Mouse (Mus musculus): Measurements from ENCODE around the gene Nr5a1. TPM values are rescaled to one million over a fixed set of nuclear protein-coding genes. Genes with fewer than 3 reads are reported as not detected.
A peak's percentile ranks its signal among the peaks of the same experiment; 100 is the strongest.

Nr5a1 gene
- polyA plus RNA-seq, 1 experiment = not detected

GRCm38 (mm10) chr2:38653694-38654093 lies 60.6 kb downstream of the Nr5a1 start:
- Histone ChIP-seq H3K4me3 (ENCODE audit: insufficient read depth, low read length) (no peak overlapping the region), H3K4me1 (ENCODE audit: control insufficient read depth, insufficient read depth, low read length) (no peaks in the 10 kb centered on the region), H3K27ac (ENCODE audit: insufficient read depth, low read depth, low read length) (no peak overlapping the region)
- no peak for TF ChIP-seq CTCF (IDR thresholded peaks at IDR 0.05; ENCODE audit: low read depth, low read length)
- no peak for TF ChIP-seq POLR2A (IDR thresholded peaks at IDR 0.05; ENCODE audit: borderline replicate concordance, low read depth, low read length)

DNA sequence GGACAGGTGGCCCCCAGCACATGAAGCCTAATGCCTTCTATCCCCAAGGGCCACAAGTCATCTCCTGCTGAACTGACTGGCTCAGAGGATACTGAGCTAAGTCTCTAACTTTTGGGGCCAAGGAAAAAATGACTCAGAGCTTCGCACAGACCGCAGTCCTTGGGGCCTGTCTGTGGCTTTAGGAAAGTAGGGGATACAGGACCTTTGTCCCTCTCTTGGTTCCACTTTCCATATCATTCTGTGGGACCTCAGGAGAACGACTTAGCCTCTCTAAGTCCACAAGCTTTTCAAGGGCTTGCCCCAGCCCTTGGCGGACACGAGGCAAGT lies 61.1 kb downstream of the Nr5a1 start:
- Histone ChIP-seq H3K27ac (ENCODE audit: insufficient read depth, low read depth, low read length) (no peak overlapping the region), H3K4me1 (ENCODE audit: control insufficient read depth, insufficient read depth, low read length) (no peaks in the 10 kb centered on the region), H3K4me3 (ENCODE audit: insufficient read depth, low read length) (no peak overlapping the region)
- no peak for TF ChIP-seq POLR2A (IDR thresholded peaks at IDR 0.05; ENCODE audit: borderline replicate concordance, low read depth, low read length)
- no peak for TF ChIP-seq CTCF (IDR thresholded peaks at IDR 0.05; ENCODE audit: low read depth, low read length)

DNA sequence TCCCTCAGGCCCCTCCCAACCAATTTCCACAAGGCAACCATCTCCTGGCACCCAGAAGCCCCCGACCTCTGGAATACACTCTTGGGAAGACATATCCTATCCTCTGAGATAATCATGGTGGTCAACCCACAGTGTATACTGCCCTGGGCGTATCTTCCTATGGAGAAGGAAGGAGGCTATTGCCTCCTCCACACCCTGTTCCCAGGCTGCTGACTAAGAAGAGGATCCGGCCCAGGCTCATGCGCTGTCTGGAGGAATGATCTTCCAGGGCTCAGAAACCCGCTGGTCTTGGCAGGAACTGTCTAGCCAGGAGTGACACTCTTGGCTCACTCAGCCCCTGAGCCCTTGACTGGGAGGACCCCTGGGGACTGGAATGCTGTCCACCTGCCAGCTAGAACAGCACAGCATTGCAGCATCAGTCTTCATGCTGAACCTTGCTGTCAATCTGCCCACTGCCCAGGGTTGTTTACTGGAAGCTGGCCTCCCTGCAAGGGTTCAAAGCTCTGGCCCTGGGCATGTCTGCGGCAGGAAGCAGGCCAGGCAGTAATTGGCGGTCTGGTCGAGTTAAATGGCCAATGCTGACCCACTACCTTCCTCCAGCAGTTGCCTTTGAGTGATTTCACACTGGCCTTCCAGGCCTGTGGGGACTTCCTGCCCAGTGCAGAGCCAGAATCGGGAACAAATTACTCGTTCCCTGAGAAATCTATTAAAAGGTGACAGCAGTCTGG lies 61.6 kb downstream of the Nr5a1 start:
- H3K4me1 ChIP-seq (ENCODE audit: control insufficient read depth, insufficient read depth, low read length) = no peaks in the 10 kb centered on the region
- H3K4me3 ChIP-seq (ENCODE audit: insufficient read depth, low read length) = no peak overlapping the region
- TF ChIP-seq CTCF (IDR thresholded peaks at IDR 0.05; ENCODE audit: low read depth, low read length) (no peak), POLR2A (IDR thresholded peaks at IDR 0.05; ENCODE audit: borderline replicate concordance, low read depth, low read length) (no peak)
- no peak overlapping the region for H3K27ac ChIP-seq (ENCODE audit: insufficient read depth, low read depth, low read length)

- TF ChIP-seq POLR2A (IDR thresholded peaks at IDR 0.05; ENCODE audit: borderline replicate concordance, low read depth, low read length) (no peak), CTCF (IDR thresholded peaks at IDR 0.05; ENCODE audit: low read depth, low read length) (no peak)
- H3K27ac ChIP-seq (ENCODE audit: insufficient read depth, low read depth, low read length) = no peak overlapping the region
- H3K4me3 ChIP-seq (ENCODE audit: insufficient read depth, low read length) = no peak overlapping the region
- no peaks in the 10 kb centered on the region for H3K4me1 ChIP-seq (ENCODE audit: control insufficient read depth, insufficient read depth, low read length)
Measured at GRCm38 (mm10) chr2:38652098-38652497, 62.2 kb downstream of the Nr5a1 start.

DNA sequence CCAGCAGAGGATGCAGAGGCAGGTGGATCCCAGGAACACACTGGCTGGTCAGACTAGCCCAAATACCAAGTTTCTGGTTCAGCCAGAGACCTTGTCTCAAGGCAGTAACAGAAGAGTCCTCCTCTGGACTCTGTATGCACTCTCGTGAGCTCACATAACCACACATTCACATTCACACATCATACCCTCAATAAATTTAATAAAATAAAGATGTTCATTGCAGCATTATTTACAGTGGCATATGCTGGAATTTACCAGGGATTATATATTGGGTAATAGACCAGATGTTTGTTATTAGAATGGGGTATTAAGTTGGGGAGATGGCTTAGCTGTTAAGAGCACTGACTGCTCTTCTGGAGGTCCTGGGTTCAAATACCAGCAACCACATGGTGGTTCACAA lies 64.0 kb downstream of the Nr5a1 start:
- Histone ChIP-seq H3K4me1 (ENCODE audit: control insufficient read depth, insufficient read depth, low read length) (no peaks in the 10 kb centered on the region), H3K27ac (ENCODE audit: insufficient read depth, low read depth, low read length) (no peak overlapping the region), H3K4me3 (ENCODE audit: insufficient read depth, low read length) (no peak overlapping the region)
- TF ChIP-seq POLR2A (IDR thresholded peaks at IDR 0.05; ENCODE audit: borderline replicate concordance, low read depth, low read length) (no peak), CTCF (IDR thresholded peaks at IDR 0.05; ENCODE audit: low read depth, low read length) (no peak)

DNA sequence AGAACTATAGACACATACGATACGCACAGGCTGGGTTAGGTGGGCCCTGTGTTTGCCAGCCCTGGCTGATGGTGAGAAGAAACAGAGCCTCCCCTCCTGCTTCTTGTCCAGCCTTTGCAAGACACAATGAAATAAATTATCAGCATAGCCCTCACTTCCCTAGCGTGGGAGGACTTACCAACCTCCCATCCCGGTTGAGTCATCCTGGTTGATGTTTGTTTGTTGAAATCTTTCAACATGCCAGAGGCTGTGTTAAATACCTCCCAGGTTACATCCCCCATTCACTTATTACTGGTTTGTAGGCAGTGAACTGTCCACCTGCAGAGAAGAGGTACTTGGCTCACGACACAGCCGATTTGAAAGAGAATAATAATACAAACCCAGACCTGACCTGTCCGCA lies 66.7 kb downstream of the Nr5a1 start:
- H3K4me3 ChIP-seq (ENCODE audit: insufficient read depth, low read length) = no peak overlapping the region
- TF ChIP-seq POLR2A (IDR thresholded peaks at IDR 0.05; ENCODE audit: borderline replicate concordance, low read depth, low read length) (no peak), CTCF (IDR thresholded peaks at IDR 0.05; ENCODE audit: low read depth, low read length) (no peak)
- no peak overlapping the region for H3K27ac ChIP-seq (ENCODE audit: insufficient read depth, low read depth, low read length)
- peaks cover 6% of the 10 kb centered on the region for H3K4me1 ChIP-seq (ENCODE audit: control insufficient read depth, insufficient read depth, low read length)

DNA sequence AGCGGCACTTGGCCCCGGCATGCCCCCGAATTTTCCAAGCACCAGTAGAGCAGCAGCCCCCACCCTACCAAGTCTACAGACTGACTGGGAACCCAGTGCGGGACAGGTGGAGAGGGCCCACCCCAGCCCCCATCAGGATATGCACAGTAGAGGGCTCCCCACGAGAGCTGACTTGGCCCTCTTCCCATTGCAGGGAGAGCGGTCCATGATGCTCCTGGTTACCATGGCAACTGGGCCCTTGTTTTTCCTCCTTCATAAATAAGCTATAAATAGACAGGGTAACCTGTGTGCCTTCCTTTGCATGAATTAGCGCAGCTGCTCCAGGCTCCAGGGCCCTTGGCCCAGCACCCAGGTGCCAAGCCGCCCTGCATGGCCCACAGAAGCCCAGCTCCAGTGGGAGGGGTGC lies 67.1 kb downstream of the Nr5a1 start:
- H3K4me3 ChIP-seq (ENCODE audit: insufficient read depth, low read length) = no peak overlapping the region
- no peak overlapping the region for H3K27ac ChIP-seq (ENCODE audit: insufficient read depth, low read depth, low read length)
- H3K4me1 ChIP-seq (ENCODE audit: control insufficient read depth, insufficient read depth, low read length) = peaks cover 8% of the 10 kb centered on the region
- TF ChIP-seq POLR2A (IDR thresholded peaks at IDR 0.05; ENCODE audit: borderline replicate concordance, low read depth, low read length) (no peak), CTCF (IDR thresholded peaks at IDR 0.05; ENCODE audit: low read depth, low read length) (no peak)

DNA sequence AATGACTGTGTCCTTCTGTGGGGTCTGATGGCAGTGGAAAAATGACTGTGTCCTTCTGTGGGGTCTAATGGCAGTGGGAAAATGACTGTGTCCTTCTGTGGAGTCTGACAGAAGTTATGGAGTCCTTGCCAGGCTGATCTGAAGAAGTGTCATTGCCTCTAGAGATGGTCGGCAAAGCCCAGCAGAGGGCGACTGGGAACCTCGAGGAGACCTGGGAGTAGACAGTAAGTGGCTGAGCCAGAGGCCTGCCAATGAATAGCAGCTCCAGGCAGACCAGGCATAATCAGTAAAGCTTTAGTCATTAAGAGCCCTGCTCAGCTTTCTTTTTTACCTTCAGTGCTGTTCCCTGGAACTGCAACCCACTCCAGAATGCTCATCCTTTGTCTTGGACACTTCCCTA lies 68.4 kb downstream of the Nr5a1 start:
- H3K27ac ChIP-seq (ENCODE audit: insufficient read depth, low read depth, low read length) = no peak overlapping the region
- no peak for TF ChIP-seq POLR2A (IDR thresholded peaks at IDR 0.05; ENCODE audit: borderline replicate concordance, low read depth, low read length)
- TF ChIP-seq CTCF (IDR thresholded peaks at IDR 0.05; ENCODE audit: low read depth, low read length) = peak; percentile 39; the same call in 1 of the 2 replicates
- peaks cover 8% of the 10 kb centered on the region for H3K4me1 ChIP-seq (ENCODE audit: control insufficient read depth, insufficient read depth, low read length)
- no peak overlapping the region for H3K4me3 ChIP-seq (ENCODE audit: insufficient read depth, low read length)

GRCm38 (mm10) chr2:38643625-38644427 lies 70.5 kb downstream of the Nr5a1 start, which contains the start of gene Psmb7:
TSS of gene Psmb7 (minus strand) at chr2:38644087.
- TF ChIP-seq POLR2A (IDR thresholded peaks at IDR 0.05; ENCODE audit: borderline replicate concordance, low read depth, low read length) (no peak), CTCF (IDR thresholded peaks at IDR 0.05; ENCODE audit: low read depth, low read length) (no peak)
- Histone ChIP-seq H3K4me1 (ENCODE audit: control insufficient read depth, insufficient read depth, low read length) (peaks cover 8% of the 10 kb centered on the region), H3K27ac (ENCODE audit: insufficient read depth, low read depth, low read length) (peak within 1 kb of the TSS; percentile 48), H3K4me3 (ENCODE audit: insufficient read depth, low read length) (peak within 1 kb of the TSS; percentile 97)

Other genes with a start within 250 kb of the Nr5a1 start
- 15.8 and 17.0 TPM in 2 replicates for gene Nek6, start 202.9 kb downstream of the Nr5a1 start, polyA plus RNA-seq (2012; ENCODE audit: insufficient read depth, insufficient read length, missing spikeins)
- gene Psmb7, start 70.5 kb downstream of the Nr5a1 start, polyA plus RNA-seq (2012; ENCODE audit: insufficient read depth, insufficient read length, missing spikeins) = 101 and 102 TPM in 2 replicates
- gene Nr6a1, start 213.1 kb upstream of the Nr5a1 start, polyA plus RNA-seq (2012; ENCODE audit: insufficient read depth, insufficient read length, missing spikeins) = 2.8 and 3.2 TPM in 2 replicates
- not detected in 2 replicates for gene Olfml2a, start 217.4 kb upstream of the Nr5a1 start, polyA plus RNA-seq (2012; ENCODE audit: insufficient read depth, insufficient read length, missing spikeins)